ENCODE assay signal across 9 mouse cellular contexts in genomic region chr10:97345347-97345746, GRCm38 (mm10).
DNase-seq lines count a peak whose midpoint lies in the region; ATAC-seq and TF ChIP-seq lines count a peak whose summit lies in the region.
"Had no signal": no experiment of that assay in that cellular context is flagged by ENCODE, and none has a peak within 500 bp of the region (broad histone marks: within the 10 kb centered on the region; RNA-seq: fewer than 3 reads in every experiment).

No protein-coding gene starts in this region.

- peak; percentile 89 for TF ChIP-seq CTCF in C2C12 (IDR thresholded peaks at IDR 0.05; ENCODE audit: control insufficient read depth, insufficient read depth, insufficient read length)
- TF ChIP-seq CTCF in heart, postnatal 0 days (IDR thresholded peaks at IDR 0.05; ENCODE audit: low read depth), result peak; percentile 94
- peak; percentile 85 for TF ChIP-seq CTCF in liver, postnatal 0 days (IDR thresholded peaks at IDR 0.05; ENCODE audit: low read depth)
- TF ChIP-seq CTCF in thymus, adult 2 months (IDR thresholded peaks at IDR 0.05; ENCODE audit: borderline replicate concordance, control insufficient read depth, extremely low read depth, insufficient read depth, low read length, poor library complexity), result peak; percentile 82

- 32% methylated on average over 6 of the region's 6 CpGs for WGBS in embryonic facial prominence, embryonic 12.5 days
- WGBS in heart, postnatal 0 days, result 29% methylated on average over 6 of the region's 6 CpGs
- WGBS in liver, postnatal 0 days (ENCODE audit: insufficient replicate concordance), result 30% methylated on average over 6 of the region's 6 CpGs
- 37% methylated on average over 6 of the region's 6 CpGs for WGBS in thymus, adult 2 months

- H3K4me2 ChIP-seq in embryonic facial prominence, embryonic 12.5 days (replicated peaks), result no peak overlapping the region
- H3K4me2 ChIP-seq in heart, postnatal 0 days (ENCODE audit: low read depth, low read length), result no peak overlapping the region
- no peak overlapping the region for H3K4me2 ChIP-seq in liver, postnatal 0 days (ENCODE audit: low read depth, low read length)
- H3K4me2 ChIP-seq: embryonic facial prominence, embryonic 13.5 days had no signal

- peak; percentile 73 to 84 for DNase-seq in adrenal gland, postnatal 36 days
- DNase-seq in heart, postnatal 0 days (ENCODE audit: low spot score), result peak; percentile 64
- peak; percentile 69 to 86 for DNase-seq in kidney, postnatal 25 days
- DNase-seq in liver, postnatal 0 days, result peak; percentile 65
- DNase-seq in thymus, adult 2 months, result peak; percentile 66

- H3K27ac ChIP-seq in embryonic facial prominence, embryonic 12.5 days, result no peak overlapping the region
- H3K27ac ChIP-seq in heart, postnatal 0 days (ENCODE audit: low read depth), result no peak overlapping the region
- H3K27ac ChIP-seq in liver, postnatal 0 days (ENCODE audit: low read depth), result no peak overlapping the region
- no peak overlapping the region for H3K27ac ChIP-seq in thymus, adult 2 months (ENCODE audit: control insufficient read depth, insufficient read depth, low read length)
- H3K27ac ChIP-seq: embryonic facial prominence, embryonic 13.5 days had no signal

- no peaks in the 10 kb centered on the region for H3K36me3 ChIP-seq in C2C12 (ENCODE audit: control insufficient read depth, insufficient read depth)
- H3K36me3 ChIP-seq in embryonic facial prominence, embryonic 12.5 days, result no peaks in the 10 kb centered on the region
- H3K36me3 ChIP-seq in heart, postnatal 0 days (replicated peaks; ENCODE audit: control insufficient read depth, insufficient read depth, low read length), result no peaks in the 10 kb centered on the region
- no peaks in the 10 kb centered on the region for H3K36me3 ChIP-seq in liver, postnatal 0 days (replicated peaks; ENCODE audit: insufficient read depth, low read length)
- no peaks in the 10 kb centered on the region for H3K36me3 ChIP-seq in thymus, adult 2 months (ENCODE audit: control insufficient read depth, insufficient read depth, low read length)
- H3K36me3 ChIP-seq: embryonic facial prominence, embryonic 13.5 days had no signal

- no peaks in the 10 kb centered on the region for H3K27me3 ChIP-seq in C2C12 (ENCODE audit: control insufficient read depth, insufficient read depth, insufficient read length)
- H3K27me3 ChIP-seq in embryonic facial prominence, embryonic 12.5 days, result no peaks in the 10 kb centered on the region
- no peaks in the 10 kb centered on the region for H3K27me3 ChIP-seq in heart, postnatal 0 days (ENCODE audit: control insufficient read depth, insufficient read depth, low read length)
- H3K27me3 ChIP-seq in liver, postnatal 0 days (ENCODE audit: insufficient read depth, low read length), result no peaks in the 10 kb centered on the region
- H3K27me3 ChIP-seq in thymus, adult 2 months (ENCODE audit: control insufficient read depth, insufficient read depth, low read length), result no peaks in the 10 kb centered on the region
- H3K27me3 ChIP-seq: embryonic facial prominence, embryonic 13.5 days had no signal

- no peak overlapping the region for H3K4me3 ChIP-seq in C2C12 (ENCODE audit: insufficient read depth, poor library complexity, severe bottlenecking)
- no peak overlapping the region for H3K4me3 ChIP-seq in embryonic facial prominence, embryonic 12.5 days
- H3K4me3 ChIP-seq in heart, postnatal 0 days (ENCODE audit: low read depth, low read length), result no peak overlapping the region
- H3K4me3 ChIP-seq in liver, postnatal 0 days (ENCODE audit: low read depth, low read length), result no peak overlapping the region
- H3K4me3 ChIP-seq in thymus, adult 2 months (ENCODE audit: control insufficient read depth, insufficient read depth, low read length), result no peak overlapping the region
- H3K4me3 ChIP-seq: embryonic facial prominence, embryonic 13.5 days had no signal

- H3K79me3 ChIP-seq in C2C12 (ENCODE audit: low read depth), result no peaks in the 10 kb centered on the region

- TF ChIP-seq EP300 in heart, postnatal 0 days (IDR thresholded peaks at IDR 0.05; ENCODE audit: low read depth), result no peak
- no peak for TF ChIP-seq EP300 in liver, postnatal 0 days (IDR thresholded peaks at IDR 0.05; ENCODE audit: low read depth)

- no peak overlapping the region for H3K9ac ChIP-seq in embryonic facial prominence, embryonic 12.5 days
- H3K9ac ChIP-seq in heart, postnatal 0 days (replicated peaks; ENCODE audit: low read depth, low read length), result no peak overlapping the region
- no peak overlapping the region for H3K9ac ChIP-seq in liver, postnatal 0 days (replicated peaks)
- H3K9ac ChIP-seq: embryonic facial prominence, embryonic 13.5 days had no signal

- ATAC-seq in embryonic facial prominence, embryonic 12.5 days (ENCODE audit: insufficient number of reproducible peaks, insufficient read depth, low FRiP score, low TSS enrichment), result 0 out of 2 replicates have a peak, but pooled peaks have one; percentile 52
- no peak; the same call in 1 of the 2 replicates for ATAC-seq in heart, postnatal 0 days (ENCODE audit: insufficient read depth, low read depth)
- ATAC-seq in liver, postnatal 0 days, result no peak
- ATAC-seq in neutrophil, adult 5-6 weeks (ENCODE audit: extremely low read depth, insufficient number of reproducible peaks, low FRiP score, poor library complexity, severe bottlenecking), result peak; percentile 92

- H3K9me3 ChIP-seq in embryonic facial prominence, embryonic 12.5 days, result no peaks in the 10 kb centered on the region
- H3K9me3 ChIP-seq in heart, postnatal 0 days (replicated peaks; ENCODE audit: control insufficient read depth, low read length), result no peaks in the 10 kb centered on the region
- no peaks in the 10 kb centered on the region for H3K9me3 ChIP-seq in liver, postnatal 0 days (ENCODE audit: low read length)
- H3K9me3 ChIP-seq: embryonic facial prominence, embryonic 13.5 days had no signal

- H3ac ChIP-seq in C2C12 (ENCODE audit: control insufficient read depth, insufficient read length, low read depth), result no peak overlapping the region

- TF ChIP-seq POLR2A in thymus, adult 2 months (IDR thresholded peaks at IDR 0.05; ENCODE audit: control insufficient read depth, extremely low read depth, insufficient read depth, low read length, poor library complexity), result no peak

- H3K4me1 ChIP-seq in embryonic facial prominence, embryonic 12.5 days, result no peaks in the 10 kb centered on the region
- H3K4me1 ChIP-seq in heart, postnatal 0 days (ENCODE audit: control insufficient read depth, insufficient read depth), result no peaks in the 10 kb centered on the region
- no peaks in the 10 kb centered on the region for H3K4me1 ChIP-seq in liver, postnatal 0 days (ENCODE audit: insufficient read depth)
- no peaks in the 10 kb centered on the region for H3K4me1 ChIP-seq in thymus, adult 2 months (replicated peaks; ENCODE audit: control insufficient read depth, insufficient read depth, low read length)
- H3K4me1 ChIP-seq: embryonic facial prominence, embryonic 13.5 days had no signal

- no peaks in the 10 kb centered on the region for H3K79me2 ChIP-seq in C2C12 (ENCODE audit: control insufficient read depth, insufficient read depth)

TF ChIP-seq in C2C12, 6 proteins besides CTCF, POLR2A, EP300 and RAD21:
- no peak for TF ChIP-seq CEBPB (IDR thresholded peaks at IDR 0.05; ENCODE audit: low read depth)
- TF ChIP-seq FOSL1 (IDR thresholded peaks at IDR 0.05; ENCODE audit: insufficient read depth, low read length, poor library complexity, severe bottlenecking), result no peak
- TF ChIP-seq MAX (IDR thresholded peaks at IDR 0.05), result no peak
- no peak for TF ChIP-seq MYOG (IDR thresholded peaks at IDR 0.05; ENCODE audit: control insufficient read depth, extremely low read depth, insufficient read length)
- TF ChIP-seq MYOD1 (IDR thresholded peaks at IDR 0.05; ENCODE audit: control insufficient read depth, insufficient read length, low read depth), result no peak
- no peak for TF ChIP-seq USF1 (IDR thresholded peaks at IDR 0.05; ENCODE audit: low read depth)

Comparison
In these comparisons a context has a peak if more than half of its experiments do, and no peak if none do; other contexts are left out.
1. ATAC-seq: peak in embryonic facial prominence, embryonic 12.5 days (single experiment) and neutrophil, adult 5-6 weeks (single experiment); none in heart, postnatal 0 days (single experiment) and liver, postnatal 0 days (single experiment).
2. Peak in every context shown above with its lines, with median percentiles within 50 percentile points of each other: CTCF ChIP-seq and DNase-seq.